Mouse (Mus musculus) layer of hippocampus, adult 18-20 months (tissue): ENCODE results near the gene Degs2. TPM values are rescaled to one million over a fixed set of nuclear protein-coding genes. Genes with fewer than 3 reads are reported as not detected.

Experiments used
- DNase-seq, 2 experiments: peaks; one replicate each; pipeline ENCODE4 v3.0.0; 2022; ENCODE audit warnings: low spot score in 2 of 2
- microRNA-seq, 2 experiments: library from miRNA; unstranded; fragments of <30 nt; microRNA quantifications; one replicate each; pipeline ENCODE4 v1.2.0; 2021
- total RNA-seq, 2 experiments: library from RNA; stranded (reverse); gene quantifications; 2 replicates each; pipeline ENCODE4 v1.2.3; 2021

Gene Degs2
- total RNA-seq, 2 experiments from 2014 or later: 2.6 to 5.4 TPM

DNA sequence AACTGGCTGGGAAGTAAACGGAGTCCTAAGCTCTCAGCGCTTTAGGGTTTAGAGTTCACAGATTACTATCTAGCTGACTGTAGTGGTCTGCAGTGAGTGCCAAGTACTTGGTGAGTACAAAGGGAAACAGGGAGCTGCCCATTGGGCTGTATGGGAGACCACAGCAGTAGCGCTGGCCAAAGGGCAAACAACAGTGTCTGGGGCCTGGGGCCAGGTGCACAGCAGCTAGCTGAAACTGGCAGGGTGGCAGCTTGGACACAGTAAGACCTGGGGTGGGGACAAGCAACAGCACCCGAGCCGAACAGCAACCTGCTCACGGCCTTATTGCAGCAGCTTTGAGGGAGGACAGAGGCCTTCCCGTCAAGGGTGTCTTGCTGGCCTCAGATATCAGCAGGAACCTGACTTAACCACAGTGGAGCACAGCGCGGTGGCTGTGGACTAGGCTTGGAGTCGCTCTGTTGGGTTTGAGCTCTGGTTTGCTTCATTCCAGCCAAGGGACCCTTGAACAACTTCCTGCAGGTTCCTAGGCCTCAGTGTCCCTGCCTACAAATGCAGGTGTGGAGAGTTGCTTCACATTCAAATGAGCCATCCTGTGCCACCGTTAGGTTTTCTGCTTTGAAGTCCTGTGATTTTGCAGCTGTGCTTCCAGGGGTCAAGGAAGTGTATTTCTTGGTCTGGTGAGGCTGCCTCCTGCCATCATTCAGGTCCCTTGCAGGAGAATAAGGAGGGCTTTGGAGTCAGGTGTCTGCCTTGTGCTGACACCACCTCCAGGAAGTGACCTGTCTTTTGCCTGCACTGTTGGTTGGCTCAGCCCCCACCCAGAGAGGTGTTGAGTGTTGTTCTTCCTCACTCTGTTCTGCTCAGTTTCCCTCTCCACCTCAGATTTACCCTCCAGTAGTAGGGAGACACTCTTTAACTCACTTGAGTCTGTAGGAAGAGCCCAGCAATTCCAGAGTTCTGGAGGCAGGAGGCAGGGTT, 48.5 kb downstream of the Degs2 start:
- no peak for DNase-seq

DNA sequence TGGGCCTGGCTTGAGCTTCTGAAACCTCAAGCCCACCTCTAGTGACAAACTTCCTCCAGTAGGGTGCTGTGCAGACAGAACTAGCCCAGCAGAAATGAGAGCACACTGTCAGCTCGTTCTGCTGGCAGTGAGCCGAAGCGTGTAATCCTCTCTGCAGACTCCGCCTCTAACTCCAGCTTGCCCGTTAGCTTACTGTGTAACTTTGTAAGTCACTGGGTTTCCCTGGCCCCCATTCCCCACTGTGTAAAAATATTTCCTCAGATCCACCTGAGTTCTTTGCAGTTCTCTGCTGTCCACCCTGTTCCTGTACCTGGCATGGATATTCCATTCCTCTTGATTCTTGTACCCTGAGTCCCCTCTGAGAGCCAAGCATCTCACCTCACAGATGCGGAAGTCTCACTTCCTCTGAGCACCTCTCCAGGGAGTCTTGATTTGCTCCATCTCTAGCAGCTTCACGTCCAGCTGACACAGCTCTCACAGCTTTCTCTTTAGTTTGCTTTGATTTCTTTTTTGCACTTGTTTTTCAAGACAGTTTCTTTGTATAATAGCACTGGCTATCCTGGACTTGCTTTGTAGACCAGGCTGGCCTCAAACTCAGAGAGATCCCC, 51.0 kb downstream of the Degs2 start:
- DNase-seq: peak in 1 of 2 experiments; percentile 41

DNA sequence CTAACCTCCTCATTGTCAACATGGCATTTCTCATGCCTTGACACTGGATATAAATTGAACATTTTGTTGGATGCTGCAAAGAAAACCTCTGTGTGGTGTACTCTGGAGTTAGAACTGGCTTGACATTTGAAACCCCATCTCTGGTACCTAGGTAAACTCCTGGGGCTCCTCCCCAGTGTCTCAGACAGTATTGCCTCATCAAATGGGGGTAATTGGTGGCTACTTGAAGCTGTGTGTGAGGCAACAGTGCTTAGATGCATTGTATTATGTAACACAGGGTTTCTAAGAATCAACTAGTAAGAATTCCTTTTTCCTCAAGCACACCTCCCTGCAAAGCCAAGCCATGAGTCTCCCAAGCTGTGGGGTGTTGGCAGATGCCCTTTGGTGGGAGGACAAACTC, 54.3 kb downstream of the Degs2 start:
- no peak for DNase-seq

DNA sequence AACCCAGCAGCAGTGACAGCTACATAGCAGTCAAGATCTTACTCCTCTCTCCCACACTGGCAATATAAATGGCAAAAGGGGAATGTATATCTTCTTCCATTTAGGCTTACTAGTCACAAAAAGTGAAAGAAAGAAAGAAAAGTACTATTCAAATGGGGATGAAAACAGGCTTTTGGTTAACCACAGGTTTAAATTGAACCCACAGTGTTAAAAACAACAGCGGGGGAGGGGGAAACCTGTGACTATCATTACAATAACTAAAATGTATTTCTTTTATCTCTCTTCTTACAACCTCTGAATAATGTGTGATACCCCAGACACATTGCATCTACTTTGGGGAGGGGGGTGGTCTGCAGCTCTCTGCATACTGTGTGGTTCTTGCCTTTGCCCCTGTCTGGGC, 55.9 kb downstream of the Degs2 start:
- DNase-seq: no peak

DNA sequence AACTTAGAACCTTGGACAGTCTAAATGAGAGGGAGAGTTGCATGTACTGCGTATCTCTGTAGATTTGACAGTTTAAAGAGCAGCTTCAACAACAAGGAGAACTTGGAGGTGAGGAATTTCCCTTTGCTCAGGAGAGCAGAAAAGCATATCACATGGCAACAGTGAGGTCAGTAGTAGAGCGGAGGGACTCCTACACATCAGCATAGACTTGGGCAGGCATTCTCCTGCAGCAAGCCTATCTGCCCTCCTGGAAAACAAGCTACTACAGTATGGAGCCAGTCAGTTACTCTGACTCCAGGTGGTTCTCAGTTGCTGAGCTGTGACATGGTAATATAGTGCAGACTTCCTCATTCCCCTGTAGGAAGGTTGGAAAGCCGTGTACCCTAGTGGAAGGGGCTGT, 60.1 kb downstream of the Degs2 start:
- no peak for DNase-seq

DNA sequence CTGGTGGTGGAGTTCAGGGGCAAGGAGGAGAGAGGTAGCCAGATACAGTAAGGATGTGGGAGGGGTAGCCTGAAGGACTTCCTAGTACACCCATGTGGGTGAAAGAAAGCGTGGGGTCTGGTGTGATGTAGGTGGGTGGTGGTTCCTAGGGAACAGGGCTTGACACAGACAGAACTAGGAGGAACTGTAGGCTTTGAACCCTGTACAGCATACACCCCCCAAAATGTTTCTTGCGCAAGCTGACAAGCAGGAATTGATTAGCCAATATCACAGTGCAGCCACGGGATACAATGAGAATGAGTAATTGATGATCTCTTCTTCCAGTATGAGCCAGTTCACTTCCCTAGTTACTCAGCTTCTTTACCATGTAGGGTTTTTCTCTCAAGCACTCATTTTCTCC, 63.0 kb downstream of the Degs2 start:
- DNase-seq: peak in 1 of 2 experiments; percentile 16

DNA sequence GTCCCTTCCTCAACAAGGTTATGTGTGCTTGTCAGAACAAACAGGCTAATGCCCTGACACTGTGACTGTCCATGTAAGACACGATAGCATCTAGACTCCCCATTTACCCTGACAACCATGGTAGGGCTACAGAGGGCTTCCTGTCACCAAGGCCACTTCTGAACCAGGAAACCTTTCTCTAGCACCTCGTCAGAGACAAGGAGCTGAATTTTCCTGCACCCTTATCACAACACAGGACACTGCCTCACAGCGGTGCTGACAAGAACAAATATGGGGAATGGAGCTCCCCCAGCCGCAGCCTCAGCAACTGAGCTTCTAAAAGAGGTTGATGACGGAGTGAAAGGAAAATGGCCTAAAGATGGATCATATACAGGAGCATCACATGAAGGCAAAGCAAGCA, 64.7 kb downstream of the Degs2 start:
- no peak for DNase-seq

DNA sequence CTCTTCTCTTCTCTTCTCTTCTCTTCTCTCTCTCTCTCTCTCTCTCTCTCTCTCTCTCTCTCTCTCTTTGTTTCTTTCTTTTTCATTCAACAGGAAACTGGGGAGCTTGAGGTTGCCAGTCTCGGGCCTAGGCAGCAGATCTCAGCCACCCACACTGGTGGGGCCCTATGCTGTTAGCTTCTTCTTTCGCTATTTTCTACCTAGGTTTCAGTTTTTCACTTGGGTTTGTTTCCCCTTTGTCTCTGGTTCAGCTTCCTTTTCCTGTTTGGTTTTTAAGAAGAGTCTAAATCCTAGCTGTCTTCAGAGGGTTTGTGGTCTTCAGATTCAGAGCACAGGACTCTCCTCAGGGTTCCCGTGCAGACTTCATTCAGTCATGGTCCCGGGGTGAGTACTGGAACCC, 66.6 kb downstream of the Degs2 start:
- DNase-seq: no peak

DNA sequence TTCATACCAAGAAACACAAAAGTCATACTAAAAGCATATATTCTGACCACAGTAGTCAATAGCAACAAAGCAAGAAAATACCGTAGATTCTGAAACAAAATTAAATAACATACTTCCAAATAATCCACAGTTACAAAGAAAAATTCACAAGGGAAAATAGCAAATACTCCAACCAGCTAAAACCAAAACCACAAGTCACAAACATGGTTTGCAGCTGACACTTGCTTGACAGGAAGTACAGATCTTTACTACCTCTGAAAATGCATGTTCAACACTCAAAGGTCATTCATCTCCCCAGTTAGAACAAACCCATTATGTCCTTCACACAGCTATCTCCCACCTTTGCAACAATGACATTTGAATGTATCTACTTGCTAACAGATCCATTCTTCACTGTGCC, 68.1 kb downstream of the Degs2 start:
- DNase-seq: no peak

DNA sequence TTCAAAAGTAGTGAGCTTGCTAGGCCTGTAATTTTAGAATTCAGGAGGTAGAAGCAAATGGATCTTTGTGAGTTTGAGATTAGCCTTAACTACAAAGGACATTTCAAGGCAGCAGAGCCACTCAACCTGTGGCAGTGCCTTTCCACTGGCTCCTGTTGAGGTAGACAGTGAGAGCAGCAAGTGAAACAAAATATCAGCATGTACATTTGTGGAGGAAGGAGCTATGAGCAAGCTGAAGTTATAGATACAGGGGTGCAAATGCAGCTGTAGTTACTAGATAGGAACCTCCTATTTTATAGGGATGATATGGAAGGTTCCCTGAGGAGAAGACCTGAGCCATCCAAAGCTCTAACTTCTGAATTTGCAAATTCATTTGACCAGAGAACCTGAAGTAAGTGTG, 69.6 kb downstream of the Degs2 start:
- DNase-seq: no peak

DNA sequence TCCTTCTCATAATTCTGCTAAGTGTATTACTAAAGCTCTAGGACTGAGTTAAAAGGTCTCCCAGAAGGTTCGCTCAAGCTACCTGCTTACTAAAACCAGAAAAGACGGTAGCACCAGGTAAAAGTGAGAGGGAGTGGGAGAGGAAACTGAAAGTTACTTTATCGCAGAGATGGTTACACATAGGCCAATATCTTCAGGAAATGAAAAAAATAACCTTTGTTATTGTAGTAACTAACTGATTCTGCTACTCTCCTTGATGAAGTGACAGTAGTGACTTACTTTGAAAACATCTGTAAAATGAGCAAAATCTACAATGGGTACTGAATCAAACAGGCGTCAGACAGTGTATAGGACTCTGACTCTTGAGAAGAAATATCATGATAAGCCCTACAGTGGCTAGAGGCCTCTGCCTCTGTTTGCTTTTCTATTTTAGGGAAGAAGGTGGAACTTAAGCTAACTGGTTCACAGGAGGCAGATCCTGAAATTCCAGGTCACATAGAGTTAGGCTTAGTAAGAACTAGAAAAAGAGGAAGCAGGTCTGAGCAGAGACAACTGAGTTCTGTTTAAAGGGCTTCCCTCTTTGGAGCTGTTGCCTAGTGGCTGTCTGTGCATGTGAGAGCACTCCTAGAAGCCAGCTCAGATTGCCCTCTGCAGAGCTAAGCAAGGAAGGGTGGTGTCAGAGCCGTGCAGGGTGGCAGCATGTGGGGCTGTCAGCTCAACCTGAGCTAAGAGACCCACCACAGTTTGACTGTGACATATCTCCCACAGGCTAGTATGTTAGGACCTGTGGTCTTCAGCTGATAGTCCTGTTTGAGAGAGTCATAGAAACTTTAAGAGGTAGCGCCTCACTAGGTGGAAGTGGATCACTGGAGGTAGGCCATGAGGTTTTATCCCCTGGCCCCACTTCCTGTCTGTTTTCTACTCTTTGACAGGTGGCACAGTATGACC, 71.1 kb downstream of the Degs2 start:
- no peak for DNase-seq

DNA sequence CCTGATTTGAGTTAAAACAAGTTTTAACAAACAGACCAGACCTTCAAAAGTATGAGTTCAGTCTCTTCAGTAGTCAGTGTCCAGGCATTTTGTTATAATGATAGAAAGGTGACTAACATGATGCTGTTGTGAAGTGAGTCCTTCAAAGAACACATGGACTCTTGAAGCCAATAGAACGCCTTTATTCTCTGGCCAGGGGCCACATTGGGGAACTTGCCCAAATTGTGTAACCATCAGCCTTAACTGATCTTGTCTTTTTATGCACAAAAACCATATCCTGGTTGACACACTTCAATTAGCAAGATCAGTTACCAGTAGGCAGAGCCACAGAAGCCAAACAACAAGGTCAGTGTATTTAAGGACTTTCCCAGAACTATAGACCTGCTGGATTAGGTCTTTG, 72.6 kb downstream of the Degs2 start:
- DNase-seq: no peak

Small RNA genes lying within 50 kb of the gene (microRNA-seq; reads per million reads assigned to microRNA genes)
- gene Gm23872 (0 reads per million in 2 experiments), gene Mir342 (1,821 to 2,204 reads per million in 2 experiments)

Other genes starting within 250 kb of the Degs2 start
- gene Evl, start 147.6 kb downstream of the Degs2 start, total RNA-seq: 100 to 1,000 TPM; 184 to 192 TPM
- 10 to 100 TPM; 54.7 to 55.3 TPM for gene Yy1, start 90.7 kb upstream of the Degs2 start, total RNA-seq
- gene Slc25a29, start 133.6 kb upstream of the Degs2 start, total RNA-seq: 10 to 100 TPM; 22.6 to 24.4 TPM
- gene Slc25a47, start 133.7 kb upstream of the Degs2 start, total RNA-seq: 10 to 100 TPM; 10.4 to 10.5 TPM
- 10 to 100 TPM; 11.6 to 14.3 TPM for gene Wdr25, start 191.3 kb upstream of the Degs2 start, total RNA-seq
- 10 to 100 TPM; 84.7 to 91.2 TPM for gene Wars, start 191.9 kb upstream of the Degs2 start, total RNA-seq